Mouse (Mus musculus): ENCODE data around the gene Hoxd8. TPM values are rescaled to one million over a fixed set of nuclear protein-coding genes. Genes with fewer than 3 reads are reported as not detected.

Hoxd8 gene
- total RNA-seq, 2 experiments from 2014 or later = not detected

GRCm38 (mm10) chr2:74745540-74746297, 41.3 kb downstream of the Hoxd8 start:
- Histone ChIP-seq H3K27ac (no peak overlapping the region), H3K4me3 (no peak overlapping the region)
- intact Hi-C loops (cut with DNase I) = loop anchor here (5.0 kb wide), 1 partner anchor 93 kb away; no protein-coding TSS in a partner anchor
- DNase-seq (ENCODE audit: extremely low spot score in 1 of 2, low spot score in 2 of 2) = no peak
- TF ChIP-seq CTCF (IDR thresholded peaks at IDR 0.05) = no peak

- H3K27ac ChIP-seq = no peak overlapping the region
- intact Hi-C loops (cut with DNase I) = loop anchor here (5.0 kb wide), 1 partner anchor 94 kb away; no protein-coding TSS in a partner anchor
- no peak overlapping the region for H3K4me3 ChIP-seq
- no peak for DNase-seq (ENCODE audit: extremely low spot score in 1 of 2, low spot score in 2 of 2)
- no peak for TF ChIP-seq CTCF (IDR thresholded peaks at IDR 0.05)
These were observed 42.0 kb downstream of the Hoxd8 start for GRCm38 (mm10) chr2:74746298-74746921.

GRCm38 (mm10) chr2:74747006-74747405, 42.6 kb downstream of the Hoxd8 start:
- no peak overlapping the region for H3K27ac ChIP-seq
- no peak overlapping the region for H3K4me3 ChIP-seq
- intact Hi-C loops (cut with DNase I) = loop anchor here (5.0 kb wide), 1 partner anchor 95 kb away; no protein-coding TSS in a partner anchor
- no peak for TF ChIP-seq CTCF (IDR thresholded peaks at IDR 0.05)
- no peak for DNase-seq (ENCODE audit: extremely low spot score in 1 of 2, low spot score in 2 of 2)

- DNase-seq (ENCODE audit: extremely low spot score in 1 of 2, low spot score in 2 of 2) = no peak
- intact Hi-C loops (cut with DNase I) = loop anchor here (5.0 kb wide), 1 partner anchor 95 kb away; no protein-coding TSS in a partner anchor
- TF ChIP-seq CTCF (IDR thresholded peaks at IDR 0.05) = no peak
- no peak overlapping the region for H3K4me3 ChIP-seq
- no peak overlapping the region for H3K27ac ChIP-seq
These were observed 43.3 kb downstream of the Hoxd8 start for GRCm38 (mm10) chr2:74747661-74748141.

GRCm38 (mm10) chr2:74748436-74748995, 44.1 kb downstream of the Hoxd8 start:
- intact Hi-C loops (cut with DNase I) = loop anchor here (5.0 kb wide), 1 partner anchor 96 kb away; no protein-coding TSS in a partner anchor
- no peak for TF ChIP-seq CTCF (IDR thresholded peaks at IDR 0.05)
- no peak overlapping the region for H3K27ac ChIP-seq
- H3K4me3 ChIP-seq = no peak overlapping the region
- no peak for DNase-seq (ENCODE audit: extremely low spot score in 1 of 2, low spot score in 2 of 2)

GRCm38 (mm10) chr2:74749337-74750121, 45.1 kb downstream of the Hoxd8 start:
- no peak overlapping the region for H3K27ac ChIP-seq
- TF ChIP-seq CTCF (IDR thresholded peaks at IDR 0.05) = no peak
- no peak for DNase-seq (ENCODE audit: extremely low spot score in 1 of 2, low spot score in 2 of 2)
- no peak overlapping the region for H3K4me3 ChIP-seq
- intact Hi-C loops (cut with DNase I) = loop anchor here (5.0 kb wide), 1 partner anchor 97 kb away; no protein-coding TSS in a partner anchor

- H3K4me3 ChIP-seq = no peak overlapping the region
- no peak for DNase-seq (ENCODE audit: extremely low spot score in 1 of 2, low spot score in 2 of 2)
- no peak for TF ChIP-seq CTCF (IDR thresholded peaks at IDR 0.05)
- H3K27ac ChIP-seq = no peak overlapping the region
- intact Hi-C loops (cut with DNase I) = no loop called here
These were observed 46.4 kb downstream of the Hoxd8 start for GRCm38 (mm10) chr2:74750731-74751250.

GRCm38 (mm10) chr2:74751861-74752260, 47.4 kb downstream of the Hoxd8 start:
- intact Hi-C loops (cut with DNase I) = no loop called here
- Histone ChIP-seq H3K4me3 (no peak overlapping the region), H3K27ac (no peak overlapping the region)
- TF ChIP-seq CTCF (IDR thresholded peaks at IDR 0.05) = no peak
- DNase-seq (ENCODE audit: extremely low spot score in 1 of 2, low spot score in 2 of 2) = no peak

- DNase-seq (ENCODE audit: extremely low spot score in 1 of 2, low spot score in 2 of 2) = no peak
- Histone ChIP-seq H3K4me3 (no peak overlapping the region), H3K27ac (no peak overlapping the region)
- no peak for TF ChIP-seq CTCF (IDR thresholded peaks at IDR 0.05)
- intact Hi-C loops (cut with DNase I) = no loop called here
These were observed 48.2 kb downstream of the Hoxd8 start for GRCm38 (mm10) chr2:74752431-74753174.

- Histone ChIP-seq H3K4me3 (no peak overlapping the region), H3K27ac (no peak overlapping the region)
- no peak for DNase-seq (ENCODE audit: extremely low spot score in 1 of 2, low spot score in 2 of 2)
- TF ChIP-seq CTCF (IDR thresholded peaks at IDR 0.05) = no peak
- intact Hi-C loops (cut with DNase I) = no loop called here
These were observed 48.7 kb downstream of the Hoxd8 start for GRCm38 (mm10) chr2:74753175-74753523.

- no peak for DNase-seq (ENCODE audit: extremely low spot score in 1 of 2, low spot score in 2 of 2)
- H3K27ac ChIP-seq = no peak overlapping the region
- intact Hi-C loops (cut with DNase I) = no loop called here
- no peak for TF ChIP-seq CTCF (IDR thresholded peaks at IDR 0.05)
- no peak overlapping the region for H3K4me3 ChIP-seq
These were observed 49.3 kb downstream of the Hoxd8 start for GRCm38 (mm10) chr2:74753711-74754110.

Small RNAs within 50 kb of the gene (microRNA-seq; reads per million reads assigned to microRNA genes)
- gene Gm44463 = 0 reads per million in 2 experiments
- gene Mir10b = 12.4 to 26.8 reads per million in 2 experiments

Other genes starting within 250 kb of the Hoxd8 start
- 10 to 100 TPM; 73.0 to 75.9 TPM for gene Lnpk, start 125.2 kb upstream of the Hoxd8 start, total RNA-seq (2021)
- gene Evx2, start 45.1 kb upstream of the Hoxd8 start, total RNA-seq (2021) = not detected
- gene Hoxd13, start 36.3 kb upstream of the Hoxd8 start, total RNA-seq (2021) = not detected
- gene Hoxd12, start 29.6 kb upstream of the Hoxd8 start, total RNA-seq (2021) = not detected
- not detected for gene Hoxd11, start 25.1 kb upstream of the Hoxd8 start, total RNA-seq (2021)
- gene Hoxd10, start 12.7 kb upstream of the Hoxd8 start, total RNA-seq (2021) = not detected
- not detected for gene Hoxd9, start 6.9 kb upstream of the Hoxd8 start, total RNA-seq (2021)
- not detected for gene Hoxd3, start 7.3 kb downstream of the Hoxd8 start, total RNA-seq (2021)
- gene Hoxd4, start 7.3 kb downstream of the Hoxd8 start, total RNA-seq (2021) = not detected
- gene Gm28230, start 22.1 kb downstream of the Hoxd8 start, total RNA-seq (2021) = not detected
- gene Hoxd1, start 58.4 kb downstream of the Hoxd8 start, total RNA-seq (2021) = not detected
- gene Mtx2, start 121.2 kb downstream of the Hoxd8 start, total RNA-seq (2021) = 10 to 100 TPM; 46.8 to 48.5 TPM